Mouse (Mus musculus) erythroblast, adult 5-6 weeks (primary cell): ENCODE results near the gene Crip2. TPM values are rescaled to one million over a fixed set of nuclear protein-coding genes. Genes with fewer than 3 reads are reported as not detected.

Source experiments
- ATAC-seq: replicated peaks from 2 replicates; pipeline ENCODE4 v1.8.0; 2016; ENCODE audit warnings: moderate number of reproducible peaks, mild to moderate bottlenecking, moderate TSS enrichment, inconsistent platforms; ENCODE audit not compliant: poor library complexity, low FRiP score, severe bottlenecking
- total RNA-seq, 2 experiments: library from RNA; stranded (forward) in 1 of 2; stranded (reverse) in 1 of 2; fragments of 150-400 nt in 1 of 2; fragments of 200-764, 138-1000 nt in 1 of 2; gene quantifications; 2 replicates each; pipeline versions ENCODE4 v1.2.3 to v1.2.4; 2015 to 2017; ENCODE audit warnings: low replicate concordance in 2 of 2

The Crip2 gene
- total RNA-seq, 2 experiments from 2014 or later = 3.6 to 6.9 TPM

- ATAC-seq = no peak
Measured at GRCm38 (mm10) chr12:113144886-113145285, 4.8 kb downstream of the Crip2 start.

GRCm38 (mm10) chr12:113145591-113145990 lies 5.6 kb downstream of the Crip2 start:
- no peak for ATAC-seq

- ATAC-seq = peak; percentile 60
Measured at GRCm38 (mm10) chr12:113146112-113147057, 6.3 kb downstream of the Crip2 start, which contains the start of gene Crip1. Gene Crip1 (plus strand): TSS chr12:113146316.

- no peak for ATAC-seq
Measured at GRCm38 (mm10) chr12:113147481-113147880, 7.4 kb downstream of the Crip2 start.

- no peak for ATAC-seq
Measured at GRCm38 (mm10) chr12:113148381-113149035, 8.5 kb downstream of the Crip2 start.

- no peak for ATAC-seq
Measured at GRCm38 (mm10) chr12:113149341-113149740, 9.3 kb downstream of the Crip2 start.

GRCm38 (mm10) chr12:113149896-113150295 lies 9.9 kb downstream of the Crip2 start:
- ATAC-seq = no peak

GRCm38 (mm10) chr12:113150591-113150990 lies 10.6 kb downstream of the Crip2 start:
- ATAC-seq = no peak

- ATAC-seq = no peak
Measured at GRCm38 (mm10) chr12:113151046-113151445, 11.0 kb downstream of the Crip2 start.

GRCm38 (mm10) chr12:113151661-113152271 lies 11.7 kb downstream of the Crip2 start:
- no peak for ATAC-seq

- ATAC-seq = no peak
Measured at GRCm38 (mm10) chr12:113152272-113152661, 12.2 kb downstream of the Crip2 start.

- ATAC-seq = no peak
Measured at GRCm38 (mm10) chr12:113152991-113153525, 13.0 kb downstream of the Crip2 start.

- ATAC-seq = no peak
Measured at GRCm38 (mm10) chr12:113153971-113154370, 13.9 kb downstream of the Crip2 start.

- no peak for ATAC-seq
Measured at GRCm38 (mm10) chr12:113154747-113155075, 14.7 kb downstream of the Crip2 start.

- ATAC-seq = peak; percentile 16
Measured at GRCm38 (mm10) chr12:113155076-113155771, 15.2 kb downstream of the Crip2 start.

- ATAC-seq = peak; percentile 86
Measured at GRCm38 (mm10) chr12:113155887-113156539, 16.0 kb downstream of the Crip2 start, which contains the start of gene Tedc1. Gene Tedc1 (plus strand): TSS chr12:113156421.

- ATAC-seq = 0 out of 2 replicates have a peak, but pooled peaks have one; percentile 1
Measured at GRCm38 (mm10) chr12:113156540-113156929, 16.5 kb downstream of the Crip2 start.

- no peak for ATAC-seq
Measured at GRCm38 (mm10) chr12:113157002-113157401, 17.0 kb downstream of the Crip2 start.

- ATAC-seq = no peak
Measured at GRCm38 (mm10) chr12:113157521-113157920, 17.5 kb downstream of the Crip2 start.
